Mouse (Mus musculus) brain, embryonic 14.5 days (tissue): ENCODE results near the gene Camkk2.

Experiments used
- CTCF ChIP-seq: fragments of 200-500 bp; IDR thresholded peaks from 2 replicates; pipeline ENCODE4 v1.5.1; 2012; ENCODE audit warnings: inconsistent platforms, mild to moderate bottlenecking, moderate library complexity, borderline replicate concordance; ENCODE audit not compliant: insufficient read depth, insufficient read length; ENCODE audit errors: extremely low read depth
- POLR2A ChIP-seq: fragments of 200-500 bp; IDR thresholded peaks from 2 replicates; pipeline ENCODE4 v1.6.1; 2012; ENCODE audit warnings: mild to moderate bottlenecking, inconsistent platforms, borderline replicate concordance; ENCODE audit not compliant: poor library complexity, insufficient read depth, insufficient read length, severe bottlenecking; ENCODE audit errors: extremely low read depth

GRCm38 (mm10) chr5:122786035-122786819 is 7.0 kb upstream of the Camkk2 start:
- no peak for TF ChIP-seq POLR2A
- no peak for TF ChIP-seq CTCF
